Mouse (Mus musculus) G1E-ER4 (cell line): Measurements from ENCODE around the gene Apeh. TPM values are rescaled to one million over a fixed set of nuclear protein-coding genes. Genes with fewer than 3 reads are reported as not detected.

Experiments
- GATA1 ChIP-seq: IDR thresholded peaks from one replicate; pipeline ENCODE4 v1.8.0; 2012; ENCODE audit warnings: low read length, inconsistent platforms
- polyA plus RNA-seq: library from polyadenylated mRNA; stranded (reverse); fragments of >175 nt; gene quantifications from 2 replicates; pipeline ENCODE4 v1.2.3, GENCODE M21; 2012

Gene Apeh
- polyA plus RNA-seq, 1 experiment: 70.8 TPM

DNA sequence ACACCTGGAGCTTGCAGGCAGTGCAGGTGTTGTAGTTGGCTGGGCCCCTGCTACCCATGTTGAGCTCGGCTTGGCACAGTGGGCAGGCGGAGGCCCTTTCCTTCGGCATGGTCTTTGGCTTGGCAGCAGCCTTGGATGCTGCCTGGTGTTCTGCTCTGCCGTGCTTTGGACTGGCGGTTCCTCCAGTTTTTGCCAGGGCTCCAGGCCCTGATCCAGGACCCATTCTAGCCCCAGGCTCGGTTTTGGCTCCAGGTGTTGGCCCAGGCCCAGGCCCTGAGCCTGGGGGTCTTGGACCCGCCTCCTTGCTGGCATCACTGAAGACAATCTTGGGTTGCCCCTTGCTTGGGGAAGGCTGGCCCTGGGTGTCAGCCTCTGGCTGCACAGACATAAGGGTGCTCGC is 31.3 kb upstream of the Apeh start:
- no peak for TF ChIP-seq GATA1

DNA sequence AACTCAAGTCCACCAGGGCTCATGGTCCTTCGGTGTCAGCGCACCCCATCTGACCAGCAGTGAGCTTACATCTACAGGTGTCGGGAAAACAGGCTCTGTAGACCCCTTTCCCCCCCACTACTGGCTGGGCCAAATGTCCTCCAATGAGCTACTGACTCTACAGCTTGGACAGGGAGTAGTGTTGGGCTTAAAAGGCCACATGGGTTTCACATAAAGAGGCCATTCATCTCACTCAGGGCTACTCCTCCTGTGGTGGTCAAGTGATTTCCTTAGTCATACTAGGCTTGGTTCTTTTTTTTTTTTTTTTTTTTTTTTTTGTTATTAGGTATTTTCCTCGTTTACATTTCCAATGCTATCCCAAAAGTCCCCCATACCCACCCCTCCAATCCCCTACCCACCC is 29.5 kb upstream of the Apeh start:
- no peak for TF ChIP-seq GATA1

GRCm38 (mm10) chr9:108121170-108121969 is 27.0 kb upstream of the Apeh start:
- TF ChIP-seq GATA1: no peak

DNA sequence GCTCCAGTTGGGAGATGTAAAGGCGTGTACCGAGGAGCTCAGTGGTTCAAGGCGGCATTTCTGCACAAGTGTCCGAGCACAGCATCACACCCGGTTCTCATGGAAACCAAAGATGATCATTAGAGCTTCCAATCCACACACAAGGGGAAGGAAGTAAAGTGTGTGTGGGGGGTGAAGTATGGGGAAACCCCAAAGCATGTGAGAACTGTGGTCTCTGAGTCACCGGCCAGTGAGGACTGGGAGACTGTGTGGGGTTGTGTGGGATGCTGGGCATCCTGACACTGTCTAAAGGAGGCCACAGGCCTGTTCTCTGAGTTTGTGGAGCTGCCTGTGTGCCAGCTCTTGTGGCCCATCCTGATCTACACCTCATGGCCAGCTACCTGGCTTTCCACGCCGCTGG is 26.3 kb upstream of the Apeh start:
- no peak for TF ChIP-seq GATA1

- TF ChIP-seq GATA1: no peak
Measured at GRCm38 (mm10) chr9:108119891-108120411, 25.5 kb upstream of the Apeh start.

- no peak for TF ChIP-seq GATA1
Measured at GRCm38 (mm10) chr9:108117143-108117542, 22.7 kb upstream of the Apeh start.

- no peak for TF ChIP-seq GATA1
Measured at GRCm38 (mm10) chr9:108115290-108116077, 21.1 kb upstream of the Apeh start.

DNA sequence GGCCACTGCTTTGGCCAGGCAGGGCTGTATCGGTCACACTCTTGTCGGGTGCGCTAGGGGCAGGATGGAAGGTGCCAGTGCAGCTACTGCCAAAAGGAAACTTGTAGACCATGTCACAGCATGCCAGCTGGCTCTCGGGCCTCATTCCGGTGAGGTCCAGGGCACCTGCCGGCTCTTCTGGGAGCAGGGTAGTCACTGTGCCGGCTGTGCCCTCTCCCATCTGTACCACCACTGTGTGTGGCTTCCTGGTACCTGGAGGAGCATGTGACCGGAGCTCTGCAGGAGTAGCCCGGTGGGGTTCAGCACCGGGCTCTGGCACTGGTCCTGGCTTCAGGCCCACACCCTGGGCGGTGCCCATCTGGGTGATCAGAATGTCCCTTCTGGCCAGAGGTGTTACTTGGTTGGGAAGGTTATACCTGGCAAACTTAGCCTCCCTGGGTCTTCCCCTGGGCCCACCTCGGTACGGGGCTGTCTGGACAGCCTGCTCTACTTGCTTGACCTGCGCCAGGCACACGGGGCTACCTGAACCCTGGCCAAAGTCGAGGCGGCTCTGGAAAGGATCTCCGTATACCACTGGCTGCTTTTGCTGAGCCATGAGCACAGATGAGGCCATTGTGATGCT is 18.4 kb upstream of the Apeh start:
- no peak for TF ChIP-seq GATA1

DNA sequence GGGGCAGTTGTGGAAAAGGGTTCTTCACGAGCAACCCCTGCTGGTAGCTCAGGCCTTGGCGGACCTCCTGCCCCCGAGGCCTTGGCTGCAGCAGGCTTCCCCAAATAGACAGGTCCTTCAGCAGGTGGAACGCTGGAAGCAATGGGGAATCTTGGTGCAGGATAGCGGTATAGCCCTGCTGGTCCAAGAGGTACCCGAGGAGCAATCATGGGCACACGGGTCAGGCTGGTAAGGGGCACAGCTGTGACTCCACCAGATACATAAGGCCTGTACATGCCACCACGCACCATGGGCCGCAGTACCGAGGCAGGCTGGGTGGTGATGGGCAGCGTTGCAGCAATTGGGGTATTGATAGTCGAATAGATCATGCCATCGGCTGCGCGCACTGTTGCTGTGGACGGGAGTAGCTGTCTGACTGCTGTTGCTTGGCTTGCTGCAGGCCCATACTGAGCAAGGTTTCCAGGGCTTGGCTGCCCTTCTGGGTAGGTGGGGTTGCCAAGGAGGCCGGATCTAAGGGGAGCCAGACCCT is 17.3 kb upstream of the Apeh start:
- TF ChIP-seq GATA1: no peak

DNA sequence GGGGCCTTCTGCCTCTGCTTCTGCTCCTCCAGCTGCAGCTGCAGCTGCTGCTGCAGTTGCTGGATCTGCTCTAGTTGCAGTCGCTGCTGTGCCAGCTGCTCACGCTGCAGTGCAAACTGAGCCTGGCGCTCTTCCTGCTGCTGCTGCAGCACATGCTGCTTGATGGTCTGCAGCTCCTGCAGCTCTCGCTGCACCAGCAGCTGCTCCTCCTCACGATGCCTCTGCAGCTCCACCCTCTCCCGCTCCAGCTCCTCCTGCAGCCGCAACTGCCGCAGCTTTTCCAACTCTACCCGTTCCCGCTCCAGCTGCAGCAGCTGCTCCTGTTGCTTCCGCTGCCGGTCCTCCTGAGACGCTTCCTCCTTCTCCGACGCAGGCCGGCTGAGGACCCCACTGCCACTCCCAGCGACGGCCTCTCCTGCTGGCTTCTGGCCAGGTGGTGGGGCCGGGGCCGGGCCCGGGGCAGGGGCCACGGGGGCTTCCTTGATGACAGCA is 16.7 kb upstream of the Apeh start:
- no peak for TF ChIP-seq GATA1

DNA sequence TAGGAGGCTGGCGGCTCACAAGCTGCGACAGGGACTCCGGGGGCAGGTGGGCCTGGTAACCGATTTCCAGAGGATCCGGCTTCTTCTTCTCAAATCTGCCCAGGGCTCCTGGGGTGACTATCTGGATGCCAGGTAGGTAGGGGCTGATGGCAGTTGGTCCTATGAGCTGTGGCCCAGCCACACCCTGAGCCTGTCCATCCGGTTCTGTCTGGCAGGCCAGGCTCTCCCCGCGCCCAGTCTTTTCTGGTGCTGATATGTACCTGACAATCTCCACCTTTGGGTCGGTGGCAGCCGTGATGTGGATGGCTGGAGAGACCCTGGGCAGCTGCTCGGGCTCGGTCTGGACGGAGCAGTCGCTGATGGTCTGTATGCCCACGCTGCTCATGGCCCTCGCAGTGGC is 15.8 kb upstream of the Apeh start:
- no peak for TF ChIP-seq GATA1

DNA sequence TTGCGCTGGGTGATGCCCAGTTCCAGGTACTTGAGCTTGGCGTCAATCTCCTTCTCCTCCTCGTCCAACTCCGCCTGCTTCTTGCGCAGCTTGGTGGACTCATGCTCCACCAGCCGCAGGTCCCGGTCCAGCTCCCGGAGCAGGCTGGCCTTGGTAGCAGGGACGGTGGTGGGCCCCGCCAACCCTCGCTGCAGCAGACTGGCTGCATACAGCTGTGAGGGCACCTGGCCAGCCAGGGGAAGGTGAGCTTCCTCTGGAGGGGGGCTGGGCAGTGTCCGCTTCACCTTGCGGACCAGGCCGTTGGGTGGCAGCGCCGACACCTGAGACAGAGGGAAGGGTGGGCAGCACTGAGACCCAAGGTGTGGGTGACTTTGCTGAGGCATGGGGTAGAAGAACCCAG is 13.5 kb upstream of the Apeh start:
- TF ChIP-seq GATA1: no peak

DNA sequence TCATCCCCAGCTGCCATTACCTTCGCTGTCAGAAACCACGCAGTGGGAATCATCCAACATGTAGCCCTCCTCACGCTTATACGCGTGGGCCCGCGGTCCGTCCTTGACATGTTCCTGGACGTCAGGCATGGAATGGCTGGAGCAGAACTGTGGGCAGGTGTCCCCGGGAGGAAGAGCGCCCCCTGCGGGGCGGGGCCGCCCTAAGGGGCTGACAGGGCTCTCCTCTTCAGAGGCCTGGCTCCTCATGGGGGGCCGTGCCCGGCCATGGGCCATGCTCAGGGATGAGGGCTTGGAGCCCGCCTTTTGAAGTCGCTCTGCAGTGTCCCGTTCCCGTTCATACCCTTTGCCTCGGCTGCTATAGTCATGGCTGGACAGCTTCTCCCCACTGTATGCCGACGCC is 11.7 kb upstream of the Apeh start:
- no peak for TF ChIP-seq GATA1

DNA sequence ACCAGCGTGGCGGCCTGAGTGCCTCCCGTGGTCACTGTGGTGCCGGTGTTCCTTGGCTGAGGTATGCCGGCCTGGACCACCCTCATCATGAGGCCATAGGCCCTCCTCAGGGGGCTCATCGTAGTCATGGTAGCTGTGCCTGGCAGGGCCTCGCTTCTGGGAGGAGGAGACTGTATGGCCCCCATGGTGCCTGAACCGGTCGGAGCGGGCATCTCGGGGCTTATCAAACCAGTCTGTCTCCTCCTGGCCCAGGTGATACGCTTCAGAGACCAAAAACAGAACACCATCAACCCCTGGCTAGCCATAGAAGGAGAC is 11.1 kb upstream of the Apeh start:
- TF ChIP-seq GATA1: no peak

GRCm38 (mm10) chr9:108104766-108105548 is 10.6 kb upstream of the Apeh start:
- TF ChIP-seq GATA1: no peak

GRCm38 (mm10) chr9:108099619-108100018 is 5.2 kb upstream of the Apeh start:
- no peak for TF ChIP-seq GATA1
